Comparison of ENCODE assay signal across 30 mouse cellular contexts in the genomic region with DNA sequence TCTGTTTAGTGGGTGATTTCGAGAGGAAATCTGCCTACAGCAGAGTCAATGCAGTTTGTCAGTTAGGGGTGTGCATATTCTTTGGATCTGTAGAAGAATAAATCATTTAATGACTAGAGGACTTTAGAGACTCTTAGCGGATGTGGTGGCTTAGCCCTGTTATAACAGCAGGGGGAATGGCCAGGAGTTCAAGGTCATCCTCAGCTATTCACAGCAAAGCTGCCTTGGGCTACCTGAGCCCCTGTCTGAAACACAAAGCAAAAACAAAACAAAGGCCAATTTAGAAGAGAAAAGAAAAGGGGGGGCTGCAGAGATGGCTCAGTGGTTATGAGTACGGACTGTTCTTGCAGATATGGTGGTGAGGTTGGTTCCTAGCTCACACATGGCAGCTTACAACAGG. TPM values are rescaled to one million over a fixed set of nuclear protein-coding genes. Genes with fewer than 3 reads are reported as not detected.
DNase-seq lines count a peak whose midpoint lies in the region; ATAC-seq lines count a peak whose summit lies in the region.
"Had no signal": no experiment of that assay in that cellular context is flagged by ENCODE, and none has a peak within 500 bp of the region (broad histone marks: within the 10 kb centered on the region; RNA-seq: fewer than 3 reads in every experiment).

No protein-coding gene starts in this region.

- WGBS in hindbrain, embryonic 12.5 days = 82% methylated on average over 3 of the region's 3 CpGs

- no peak for ATAC-seq in hindbrain, embryonic 12.5 days (ENCODE audit: low FRiP score)
- ATAC-seq: activated CD4-positive, CD25-positive, alpha-beta regulatory T cell, adult 4 months; CD4-positive, CD25-positive, alpha-beta regulatory T cell, adult 4 months; forebrain, embryonic 14.5 days; forebrain, embryonic 16.5 days had no signal

- H3K27ac ChIP-seq in hindbrain, embryonic 12.5 days = no peak overlapping the region
- H3K27ac ChIP-seq: embryonic facial prominence, embryonic 13.5 days; embryonic facial prominence, embryonic 15.5 days; forebrain, embryonic 10.5 days; forebrain, embryonic 12.5 days had no signal

- H3K27me3 ChIP-seq in hindbrain, embryonic 12.5 days = no peaks in the 10 kb centered on the region
- H3K27me3 ChIP-seq: CH12.LX; embryonic facial prominence, embryonic 13.5 days; embryonic facial prominence, embryonic 15.5 days; forebrain, embryonic 12.5 days had no signal

- no peaks in the 10 kb centered on the region for H3K9me3 ChIP-seq in hindbrain, embryonic 12.5 days (replicated peaks)
- H3K9me3 ChIP-seq: embryonic facial prominence, embryonic 13.5 days; embryonic facial prominence, embryonic 15.5 days; forebrain, embryonic 10.5 days; forebrain, embryonic 12.5 days had no signal

- intact Hi-C loops in heart, postnatal 10 days (cut with DNase I) = no loop called here

- no peak overlapping the region for H3K4me2 ChIP-seq in hindbrain, embryonic 12.5 days (replicated peaks)
- H3K4me2 ChIP-seq: embryonic facial prominence, embryonic 13.5 days; embryonic facial prominence, embryonic 15.5 days; forebrain, embryonic 12.5 days had no signal

- DNase-seq in heart, adult 11 months = peak; percentile 49
- no peak for DNase-seq in heart, adult 8-10 months (ENCODE audit: low spot score)
- DNase-seq in ES-CJ7 (ENCODE audit: low read depth, low spot score) (peak; percentile 80), R1 (ENCODE audit: low read depth, low spot score) (peak; percentile 95), ZHBTc4 (ENCODE audit: low read depth, low spot score) (peak; percentile 69)
- DNase-seq in heart, postnatal 10 days = no peak
- DNase-seq in cerebellum, postnatal 14 days = no peak
- DNase-seq: adrenal gland, adult 8-10 months; adrenal gland, postnatal 14 days; adrenal gland, postnatal 36 days; cerebellum, adult 11-12 months; cerebellum, adult 2 months; cerebellum, adult 9-10 months; cerebellum, postnatal 10 days; cerebellum, postnatal 36 days; embryo, embryonic 11 days had no signal

- H3K9ac ChIP-seq in hindbrain, embryonic 12.5 days = no peak overlapping the region
- H3K9ac ChIP-seq: embryonic facial prominence, embryonic 13.5 days; embryonic facial prominence, embryonic 15.5 days; forebrain, embryonic 12.5 days had no signal

- H3K4me3 ChIP-seq in hindbrain, embryonic 12.5 days = no peak overlapping the region
- H3K4me3 ChIP-seq: embryonic facial prominence, embryonic 13.5 days; embryonic facial prominence, embryonic 15.5 days; erythroblast, embryonic 14.5 days; forebrain, embryonic 10.5 days; forebrain, embryonic 12.5 days had no signal

- no peaks in the 10 kb centered on the region for H3K4me1 ChIP-seq in hindbrain, embryonic 12.5 days
- H3K4me1 ChIP-seq: embryonic facial prominence, embryonic 13.5 days; embryonic facial prominence, embryonic 15.5 days; forebrain, embryonic 10.5 days; forebrain, embryonic 12.5 days had no signal

- no peaks in the 10 kb centered on the region for H3K36me3 ChIP-seq in hindbrain, embryonic 12.5 days
- H3K36me3 ChIP-seq: embryonic facial prominence, embryonic 13.5 days; embryonic facial prominence, embryonic 15.5 days; forebrain, embryonic 10.5 days; forebrain, embryonic 12.5 days had no signal

RNA-seq across cellular contexts. Expression of gene 2900011O08Rik, which starts 35.2 kb away (rescaled TPM):
- total RNA-seq in heart, adult 8-10 months (2022) = under 1 TPM in 2 of 4 experiments, not detected in 2; 0.19 to 0.69 TPM
- 52.8 and 54.4 TPM in 2 replicates for polyA plus RNA-seq in hindbrain, embryonic 12.5 days (2016; fragmentation: Nextera tagmentation; extraction: Ambion mirVana)
- not detected for total RNA-seq in heart, postnatal 10 days (2021)
- total RNA-seq: CH12.LX; common myeloid progenitor, adult 5-6 weeks had no signal
- polyA plus RNA-seq: CD4-positive, CD25-positive, alpha-beta regulatory T cell, adult 4 months; erythroblast, embryonic 14.5 days had no signal

RNA-seq across cellular contexts. Expression of gene Ifitm7, which starts 35.4 kb away (rescaled TPM):
- not detected for total RNA-seq in heart, adult 8-10 months (2022)
- polyA plus RNA-seq in hindbrain, embryonic 12.5 days (2016; fragmentation: Nextera tagmentation; extraction: Ambion mirVana) = 0.49 and 0.78 TPM in 2 replicates
- total RNA-seq in heart, postnatal 10 days (2021) = not detected
- total RNA-seq: adrenal gland, adult 18-20 months; adrenal gland, postnatal 36 days; CH12.LX; MEL had no signal
- polyA plus RNA-seq: activated CD4-positive, CD25-positive, alpha-beta regulatory T cell, adult 4 months; CD4-positive, CD25-positive, alpha-beta regulatory T cell, adult 4 months; erythroblast, embryonic 14.5 days had no signal

RNA-seq across cellular contexts. Expression of gene Mpv17l, which starts 48.3 kb away (rescaled TPM):
- 1 to 10 TPM; 1.6 to 3.6 (median 3.3) TPM for total RNA-seq in heart, adult 8-10 months (2022)
- polyA plus RNA-seq in hindbrain, embryonic 12.5 days (2016; fragmentation: Nextera tagmentation; extraction: Ambion mirVana) = 5.0 and 6.2 TPM in 2 replicates
- 1 to 10 TPM in 1 of 2 experiments, under 1 TPM in 1; 0.74 to 1.3 TPM for total RNA-seq in heart, postnatal 10 days (2021)
- polyA plus RNA-seq: erythroblast, embryonic 14.5 days had no signal

RNA-seq across cellular contexts. Expression of gene Pdxdc1, which starts 48.3 kb away (rescaled TPM):
- total RNA-seq in heart, adult 8-10 months (2022) = 10 to 100 TPM; 76.3 to 89.5 (median 80.4) TPM
- polyA plus RNA-seq in hindbrain, embryonic 12.5 days (2016; fragmentation: Nextera tagmentation; extraction: Ambion mirVana) = 83.0 and 90.7 TPM in 2 replicates
- 10 to 100 TPM; 78.5 to 80.1 TPM for total RNA-seq in heart, postnatal 10 days (2021)

Comparison
In these comparisons a context has a peak if more than half of its experiments do, and no peak if none do; other contexts are left out.
1. DNase-seq: peak in heart, adult 11 months (single experiment), ES-CJ7 (single experiment), R1 (single experiment) and ZHBTc4 (single experiment); none in heart, adult 8-10 months (single experiment), heart, postnatal 10 days (0 of 2) and cerebellum, postnatal 14 days (0 of 2).